Mouse (Mus musculus) bone marrow, adult 2 months (tissue): ENCODE measurements around the gene Trpm5.

Source experiments
- CTCF ChIP-seq: fragments of 200-500 bp; IDR thresholded peaks from 2 replicates; pipeline ENCODE4 v1.5.1; 2011; ENCODE audit warnings: low read length, control low read depth; ENCODE audit not compliant: control insufficient read depth, insufficient read depth
- POLR2A ChIP-seq: fragments of 200-500 bp; IDR thresholded peaks from 2 replicates; pipeline ENCODE4 v1.6.1; 2011; ENCODE audit warnings: low read depth, mild to moderate bottlenecking, control low read depth, low read length, borderline replicate concordance; ENCODE audit not compliant: control insufficient read depth

DNA sequence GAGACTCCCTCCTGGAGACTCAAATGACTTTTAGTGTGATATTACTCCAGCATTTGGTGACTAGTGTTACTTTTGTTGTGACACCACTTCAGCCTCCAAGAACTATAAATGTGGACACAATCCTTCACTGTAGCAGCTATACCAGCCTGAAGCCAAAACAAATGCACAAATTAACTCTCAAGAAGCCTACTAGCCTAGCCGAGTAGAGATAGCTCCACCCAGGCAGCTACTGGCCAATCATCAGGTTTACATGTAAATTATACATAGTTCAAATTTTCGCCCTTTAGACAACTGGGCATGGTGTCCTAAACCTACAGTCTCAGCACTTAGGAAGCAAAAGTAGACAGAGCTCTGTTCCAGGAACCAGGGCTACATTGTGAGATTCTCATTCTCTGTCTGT lies 43.1 kb downstream of the Trpm5 start:
- TF ChIP-seq CTCF (no peak), POLR2A (no peak)
